Mouse (Mus musculus): ENCODE data around the gene Entpd7. TPM values are rescaled to one million over a fixed set of nuclear protein-coding genes. Genes with fewer than 3 reads are reported as not detected.

The Entpd7 gene
- polyA plus RNA-seq, 1 experiment from 2014 or later: 9.1 TPM

DNA sequence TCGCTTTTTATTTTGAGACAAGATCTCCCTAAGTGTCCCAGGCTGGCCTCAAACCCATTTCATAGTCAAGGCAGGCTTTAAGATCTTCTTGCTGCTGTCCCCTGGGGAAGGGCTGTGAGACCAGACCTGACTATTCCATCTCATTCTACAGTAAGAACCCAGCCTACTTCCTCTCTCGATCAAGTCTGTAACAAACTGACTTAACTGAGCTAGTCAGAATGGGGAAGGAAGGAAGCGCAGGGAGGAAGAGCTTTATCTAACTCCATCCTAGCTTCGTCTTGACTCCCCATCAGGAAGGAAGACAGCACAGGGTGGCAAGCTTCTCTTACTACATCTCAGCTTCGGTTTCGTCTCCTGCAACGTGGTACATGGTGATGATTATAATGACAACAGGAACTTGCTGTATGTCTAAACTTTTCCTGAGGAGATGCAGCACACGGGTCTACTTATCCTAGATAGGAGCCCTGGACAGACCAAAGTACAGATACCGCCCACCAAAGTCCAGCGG is 9.9 kb upstream of the Entpd7 start:
- Histone ChIP-seq H3K36me3 (ENCODE audit: control insufficient read depth, insufficient read depth, low read length) (no peaks in the 10 kb centered on the region), H3K4me3 (ENCODE audit: low read depth, low read length) (no peak overlapping the region), H3K4me2 (no peak overlapping the region), H3K4me1 (ENCODE audit: control insufficient read depth, insufficient read depth, low read length) (no peaks in the 10 kb centered on the region), H3K27ac (ENCODE audit: low read depth, low read length) (no peak overlapping the region), H3K27me3 (ENCODE audit: control insufficient read depth, insufficient read depth, low read length) (0 out of 2 replicates have a peak, but pooled peaks cover 5% of the 10 kb centered on the region), H3K9ac (ENCODE audit: low read depth, low read length) (no peak overlapping the region), H3K9me3 (replicated peaks; ENCODE audit: control insufficient read depth, low read length) (no peaks in the 10 kb centered on the region)
- 58% methylated on average over 10 of the region's 10 CpGs for WGBS (ENCODE audit: insufficient replicate concordance)
- no peak for ATAC-seq (replicated peaks; ENCODE audit: insufficient number of reproducible peaks, low FRiP score, low TSS enrichment)

DNA sequence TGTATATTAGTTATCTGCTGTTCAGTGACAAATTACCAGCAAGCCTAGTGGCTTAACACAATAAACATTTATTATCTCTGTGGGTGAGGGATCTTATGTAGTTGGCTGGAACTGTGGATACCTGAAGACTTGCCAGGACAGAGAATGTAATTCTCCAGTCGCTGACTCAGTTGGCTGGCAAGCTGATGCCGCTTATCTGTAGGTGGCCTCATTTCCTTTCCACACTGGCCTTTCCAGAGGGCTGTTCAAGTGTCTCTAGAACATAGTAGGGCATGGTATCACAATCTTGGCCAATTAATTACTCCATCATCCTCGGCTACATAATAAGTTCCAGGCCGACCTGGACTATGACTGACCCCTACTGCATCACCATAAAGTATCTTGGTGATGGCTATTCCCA is 7.9 kb upstream of the Entpd7 start:
- Histone ChIP-seq H3K36me3 (ENCODE audit: control insufficient read depth, insufficient read depth, low read length) (no peaks in the 10 kb centered on the region), H3K4me1 (ENCODE audit: control insufficient read depth, insufficient read depth, low read length) (no peaks in the 10 kb centered on the region), H3K4me2 (no peak overlapping the region), H3K27ac (ENCODE audit: low read depth, low read length) (no peak overlapping the region), H3K9ac (ENCODE audit: low read depth, low read length) (no peak overlapping the region), H3K27me3 (ENCODE audit: control insufficient read depth, insufficient read depth, low read length) (0 out of 2 replicates have a peak, but pooled peaks cover 5% of the 10 kb centered on the region), H3K9me3 (replicated peaks; ENCODE audit: control insufficient read depth, low read length) (no peaks in the 10 kb centered on the region), H3K4me3 (ENCODE audit: low read depth, low read length) (no peak overlapping the region)
- ATAC-seq (replicated peaks; ENCODE audit: insufficient number of reproducible peaks, low FRiP score, low TSS enrichment): no peak
- 82% methylated on average over 4 of the region's 4 CpGs for WGBS (ENCODE audit: insufficient replicate concordance)

DNA sequence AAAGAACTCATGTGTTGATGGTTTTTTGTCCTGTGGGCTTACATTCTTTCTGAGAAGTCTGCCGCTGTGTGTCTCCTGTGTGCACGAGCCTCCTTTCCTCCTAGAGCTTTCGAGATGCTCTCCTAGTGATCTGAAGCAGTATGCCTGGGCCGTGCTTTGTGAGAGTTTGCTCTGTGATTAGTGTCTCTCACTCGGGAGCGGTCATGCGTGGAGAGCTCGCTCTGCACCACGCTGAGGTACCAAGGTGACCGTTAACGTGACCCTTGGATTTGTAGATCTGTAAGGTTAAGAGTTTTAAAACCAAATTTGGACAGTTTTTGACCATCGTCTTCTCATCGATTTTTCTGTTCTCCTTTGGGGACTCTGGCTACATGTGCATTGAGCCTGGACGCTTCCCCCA is 3.3 kb downstream of the Entpd7 start:
- 94% methylated on average over 14 of the region's 14 CpGs for WGBS (ENCODE audit: insufficient replicate concordance)
- H3K36me3 ChIP-seq (ENCODE audit: control insufficient read depth, insufficient read depth, low read length): no peaks in the 10 kb centered on the region
- H3K9me3 ChIP-seq (replicated peaks; ENCODE audit: control insufficient read depth, low read length): no peaks in the 10 kb centered on the region
- no peak overlapping the region for H3K4me3 ChIP-seq (ENCODE audit: low read depth, low read length)
- ATAC-seq (replicated peaks; ENCODE audit: insufficient number of reproducible peaks, low FRiP score, low TSS enrichment): no peak
- H3K27ac ChIP-seq (ENCODE audit: low read depth, low read length): no peak overlapping the region
- no peaks in the 10 kb centered on the region for H3K27me3 ChIP-seq (ENCODE audit: control insufficient read depth, insufficient read depth, low read length)
- no peak overlapping the region for H3K9ac ChIP-seq (ENCODE audit: low read depth, low read length)
- H3K4me1 ChIP-seq (ENCODE audit: control insufficient read depth, insufficient read depth, low read length): peaks cover 6% of the 10 kb centered on the region
- no peak overlapping the region for H3K4me2 ChIP-seq

DNA sequence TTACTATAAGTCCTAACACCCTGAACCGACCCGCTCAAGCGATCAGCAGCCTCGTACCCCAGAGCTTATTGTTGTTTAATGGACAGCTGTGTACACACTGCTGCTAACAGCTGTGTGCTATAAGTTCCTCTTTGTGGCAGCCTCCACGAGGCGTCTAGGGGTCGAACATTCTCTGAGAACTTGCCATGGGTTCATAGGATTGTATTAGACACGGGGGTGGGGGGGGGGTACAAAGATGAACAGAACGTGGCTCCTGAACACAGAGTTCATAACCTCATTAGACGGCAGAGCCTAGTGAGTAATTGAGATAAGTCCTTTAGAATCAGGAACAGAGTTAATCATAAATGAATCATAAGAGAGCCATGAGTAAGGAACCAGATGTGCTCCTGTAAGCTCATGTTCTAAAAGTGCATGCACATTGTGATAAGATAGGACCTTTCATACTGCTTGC is 6.1 kb downstream of the Entpd7 start:
- no peak for ATAC-seq (replicated peaks; ENCODE audit: insufficient number of reproducible peaks, low FRiP score, low TSS enrichment)

DNA sequence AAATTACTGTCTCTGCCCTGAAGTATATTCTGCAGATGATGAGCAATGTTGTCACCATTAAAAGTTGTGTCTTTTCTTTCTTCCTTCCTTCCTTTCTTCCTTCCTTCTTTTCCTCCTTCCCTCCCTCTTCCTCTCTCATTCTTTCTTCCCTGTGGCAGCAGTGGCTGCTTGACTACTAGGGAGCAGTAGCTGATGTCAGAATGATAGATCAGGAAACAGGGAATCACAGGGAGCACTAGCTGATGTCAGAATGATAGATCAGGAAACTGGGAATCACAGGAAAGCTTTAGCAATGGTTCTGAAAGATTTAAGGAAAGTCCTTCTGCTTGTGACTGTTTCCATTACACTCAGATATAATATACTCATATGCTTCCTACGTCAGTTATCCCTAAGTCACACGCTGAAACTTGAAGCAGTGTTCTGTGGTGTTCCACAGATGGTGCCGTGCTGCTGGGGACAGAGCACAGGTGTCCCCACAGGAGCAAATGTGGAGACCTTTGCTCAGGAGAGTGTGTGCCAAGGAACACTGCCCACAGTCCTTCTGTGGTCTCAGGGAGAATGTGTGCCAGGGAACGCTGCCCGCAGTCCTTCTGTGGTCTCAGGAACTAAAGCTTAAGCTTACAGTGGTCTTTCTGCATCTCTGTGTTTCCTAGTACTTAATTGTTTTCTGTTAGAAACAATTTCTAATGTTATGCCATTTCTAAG is 8.3 kb downstream of the Entpd7 start:
- WGBS (ENCODE audit: insufficient replicate concordance): 84% methylated on average over 5 of the region's 5 CpGs
- Histone ChIP-seq H3K36me3 (ENCODE audit: control insufficient read depth, insufficient read depth, low read length) (peaks cover 7% of the 10 kb centered on the region; the same call in 1 of the 2 replicates), H3K4me2 (no peak overlapping the region), H3K4me3 (ENCODE audit: low read depth, low read length) (no peak overlapping the region), H3K4me1 (ENCODE audit: control insufficient read depth, insufficient read depth, low read length) (no peaks in the 10 kb centered on the region; the same call in 1 of the 2 replicates), H3K9ac (ENCODE audit: low read depth, low read length) (no peak overlapping the region), H3K27ac (ENCODE audit: low read depth, low read length) (no peak overlapping the region), H3K9me3 (replicated peaks; ENCODE audit: control insufficient read depth, low read length) (no peaks in the 10 kb centered on the region), H3K27me3 (ENCODE audit: control insufficient read depth, insufficient read depth, low read length) (no peaks in the 10 kb centered on the region)
- no peak for ATAC-seq (replicated peaks; ENCODE audit: insufficient number of reproducible peaks, low FRiP score, low TSS enrichment)

More for the DNA sequence above, 6.1 kb downstream of the Entpd7 start:
- no peak overlapping the region for H3K9ac ChIP-seq (ENCODE audit: low read depth, low read length)
- no peaks in the 10 kb centered on the region for H3K9me3 ChIP-seq (replicated peaks; ENCODE audit: control insufficient read depth, low read length)
- no peak overlapping the region for H3K4me2 ChIP-seq
- H3K4me3 ChIP-seq (ENCODE audit: low read depth, low read length): no peak overlapping the region
- H3K27me3 ChIP-seq (ENCODE audit: control insufficient read depth, insufficient read depth, low read length): no peaks in the 10 kb centered on the region
- WGBS (ENCODE audit: insufficient replicate concordance): 76% methylated on average over 10 of the region's 10 CpGs
- no peak overlapping the region for H3K27ac ChIP-seq (ENCODE audit: low read depth, low read length)
- H3K36me3 ChIP-seq (ENCODE audit: control insufficient read depth, insufficient read depth, low read length): 0 out of 2 replicates have a peak, but pooled peaks cover 3% of the 10 kb centered on the region
- no peaks in the 10 kb centered on the region; the same call in 1 of the 2 replicates for H3K4me1 ChIP-seq (ENCODE audit: control insufficient read depth, insufficient read depth, low read length)

DNA sequence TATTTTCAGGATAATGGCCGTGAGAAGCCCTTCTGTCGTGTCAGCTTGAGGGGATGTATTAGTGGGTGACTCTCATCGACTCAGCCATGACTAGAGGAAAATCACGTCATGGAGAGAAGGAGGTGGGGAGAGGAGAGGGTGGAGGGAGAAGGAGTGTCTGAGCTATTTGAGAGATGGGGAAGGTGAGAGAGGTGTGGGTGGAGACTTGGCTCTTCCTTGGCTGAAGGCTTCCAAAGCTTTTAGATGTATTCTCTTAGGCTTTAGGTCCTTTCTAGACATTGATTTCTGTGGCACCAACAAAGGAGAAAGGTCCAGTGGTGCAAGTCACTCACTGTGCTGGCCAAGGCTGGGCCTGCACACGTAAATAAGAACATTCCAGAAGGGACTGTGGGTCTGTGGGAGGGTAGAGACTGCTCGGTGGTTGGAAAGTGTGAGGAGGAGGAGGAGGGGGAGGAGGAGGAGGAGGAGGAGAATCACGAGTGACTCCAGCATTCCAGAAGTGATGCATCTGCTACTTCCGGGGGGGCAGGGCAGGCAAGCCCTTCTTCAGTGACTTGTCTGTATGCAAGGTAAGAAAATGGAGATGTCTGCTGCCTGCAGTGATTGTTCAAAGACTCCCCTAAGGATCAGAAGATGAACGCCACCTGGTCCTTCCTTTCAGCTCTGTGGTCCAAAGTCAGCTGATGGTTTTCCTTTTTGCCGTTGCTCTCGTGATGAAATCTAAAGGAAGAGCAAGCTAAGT is 9.7 kb downstream of the Entpd7 start:
- Histone ChIP-seq H3K9me3 (replicated peaks; ENCODE audit: control insufficient read depth, low read length) (no peaks in the 10 kb centered on the region), H3K4me3 (ENCODE audit: low read depth, low read length) (no peak overlapping the region), H3K27me3 (ENCODE audit: control insufficient read depth, insufficient read depth, low read length) (no peaks in the 10 kb centered on the region), H3K27ac (ENCODE audit: low read depth, low read length) (no peak overlapping the region; the same call in 1 of the 2 replicates), H3K9ac (ENCODE audit: low read depth, low read length) (no peak overlapping the region), H3K4me2 (no peak overlapping the region), H3K36me3 (ENCODE audit: control insufficient read depth, insufficient read depth, low read length) (peaks cover 7% of the 10 kb centered on the region; the same call in 1 of the 2 replicates), H3K4me1 (ENCODE audit: control insufficient read depth, insufficient read depth, low read length) (no peaks in the 10 kb centered on the region; the same call in 1 of the 2 replicates)
- 63% methylated on average over 11 of the region's 11 CpGs for WGBS (ENCODE audit: insufficient replicate concordance)
- no peak for ATAC-seq (replicated peaks; ENCODE audit: insufficient number of reproducible peaks, low FRiP score, low TSS enrichment)

DNA sequence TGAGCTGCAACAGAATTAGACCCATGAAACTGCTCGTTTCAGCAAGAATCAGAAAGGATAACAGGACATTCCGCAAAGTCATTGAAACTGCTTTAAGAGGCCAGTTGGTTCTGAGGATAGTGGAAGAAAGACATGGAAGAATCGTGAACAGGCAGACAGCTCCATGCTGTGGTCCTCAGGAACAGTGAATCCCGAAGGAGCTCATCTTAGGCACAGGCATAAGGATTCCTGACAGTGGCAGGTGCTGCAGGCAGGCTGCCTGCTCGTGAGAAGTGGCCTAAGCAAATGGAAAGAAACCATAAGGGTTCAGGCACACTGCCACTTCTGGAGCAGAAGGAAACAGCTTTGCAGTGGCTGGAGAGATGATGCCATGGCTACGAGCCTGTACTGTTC is 10.3 kb downstream of the Entpd7 start:
- H3K9ac ChIP-seq (ENCODE audit: low read depth, low read length): no peak overlapping the region
- H3K27me3 ChIP-seq (ENCODE audit: control insufficient read depth, insufficient read depth, low read length): no peaks in the 10 kb centered on the region; the same call in 1 of the 2 replicates
- WGBS (ENCODE audit: insufficient replicate concordance): 77% methylated on average over 6 of the region's 6 CpGs
- peaks cover 7% of the 10 kb centered on the region; the same call in 1 of the 2 replicates for H3K36me3 ChIP-seq (ENCODE audit: control insufficient read depth, insufficient read depth, low read length)
- no peaks in the 10 kb centered on the region; the same call in 1 of the 2 replicates for H3K4me1 ChIP-seq (ENCODE audit: control insufficient read depth, insufficient read depth, low read length)
- no peak overlapping the region for H3K4me3 ChIP-seq (ENCODE audit: low read depth, low read length)
- no peak overlapping the region; the same call in 1 of the 2 replicates for H3K27ac ChIP-seq (ENCODE audit: low read depth, low read length)
- no peak overlapping the region for H3K4me2 ChIP-seq
- no peak for ATAC-seq (replicated peaks; ENCODE audit: insufficient number of reproducible peaks, low FRiP score, low TSS enrichment)
- no peaks in the 10 kb centered on the region for H3K9me3 ChIP-seq (replicated peaks; ENCODE audit: control insufficient read depth, low read length)

DNA sequence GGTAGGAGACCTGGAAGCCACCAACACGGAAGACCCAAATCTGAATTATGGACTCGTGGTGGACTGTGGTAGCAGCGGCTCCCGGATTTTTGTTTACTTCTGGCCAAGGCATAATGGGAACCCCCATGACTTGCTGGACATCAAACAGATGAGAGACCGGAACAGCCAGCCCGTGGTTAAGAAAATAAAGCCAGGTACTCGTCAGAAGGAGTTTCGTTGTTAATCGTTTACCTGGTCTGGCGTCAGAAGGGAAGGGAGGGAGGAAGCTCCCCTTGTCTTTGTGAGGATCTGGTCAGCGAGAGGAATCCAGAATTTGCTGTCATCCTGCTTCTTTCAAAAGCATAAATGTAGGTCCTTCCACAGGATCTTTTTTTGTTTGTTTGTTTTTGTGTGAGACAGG is 14.7 kb downstream of the Entpd7 start:
- WGBS (ENCODE audit: insufficient replicate concordance): 81% methylated on average over 11 of the region's 11 CpGs
- ATAC-seq (replicated peaks; ENCODE audit: insufficient number of reproducible peaks, low FRiP score, low TSS enrichment): no peak
- Histone ChIP-seq H3K27me3 (ENCODE audit: control insufficient read depth, insufficient read depth, low read length) (peaks cover 3% of the 10 kb centered on the region), H3K4me1 (ENCODE audit: control insufficient read depth, insufficient read depth, low read length) (no peaks in the 10 kb centered on the region), H3K9ac (ENCODE audit: low read depth, low read length) (no peak overlapping the region), H3K9me3 (replicated peaks; ENCODE audit: control insufficient read depth, low read length) (no peaks in the 10 kb centered on the region), H3K4me3 (ENCODE audit: low read depth, low read length) (no peak overlapping the region), H3K4me2 (no peak overlapping the region), H3K36me3 (ENCODE audit: control insufficient read depth, insufficient read depth, low read length) (peaks cover 18% of the 10 kb centered on the region), H3K27ac (ENCODE audit: low read depth, low read length) (no peak overlapping the region)

Data from heart, embryonic 11.5 days (tissue).